Mouse (Mus musculus) kidney, adult 2 months (tissue): Measurements from ENCODE around the gene Plekhs1.

Source experiments
- CTCF ChIP-seq: fragments of 200-500 bp; conservative IDR thresholded peaks from 2 replicates; pipeline ENCODE4 v1.5.1; 2011; ENCODE audit warnings: low read depth, mild to moderate bottlenecking, control low read depth, low read length, moderate library complexity, mixed read lengths; ENCODE audit not compliant: insufficient read depth, insufficient read length
- POLR2A ChIP-seq: fragments of 200-500 bp; IDR thresholded peaks from one replicate; pipeline ENCODE4 v1.6.1; 2011; ENCODE audit warnings: low read depth, low read length, control low read depth

- TF ChIP-seq CTCF = no peak
- TF ChIP-seq POLR2A = no peak
Observed at GRCm38 (mm10) chr19:56439072-56439434, 22.4 kb upstream of the Plekhs1 start.
